Mouse (Mus musculus) liver, embryonic 12.5 days (tissue): ENCODE results near the gene Dgke. TPM values are rescaled to one million over a fixed set of nuclear protein-coding genes. Genes with fewer than 3 reads are reported as not detected.
"Not testable (repeated sequence)": the region's sequence is repeated elsewhere in the genome, so short reads cannot be mapped to it uniquely, and the experiment has no call there.

Experiments used
- ATAC-seq: fragments of 200-750 bp; cut with Nextera tagmentation; 2 replicates; pipeline ENCODE4 v1.8.0; 2017; ENCODE audit warnings: moderate number of reproducible peaks, mild to moderate bottlenecking, moderate library complexity
- H3K27ac ChIP-seq: fragments of 300-500 bp; sonication (generic); 2 replicates; pipeline ENCODE4 v1.5.1; 2016; ENCODE audit warnings: mild to moderate bottlenecking
- H3K27me3 ChIP-seq: fragments of 300-500 bp; sonication (generic); replicated peaks from 2 replicates; pipeline ENCODE4 v1.6.1; 2016; ENCODE audit warnings: mild to moderate bottlenecking, moderate library complexity
- H3K36me3 ChIP-seq: fragments of 300-500 bp; sonication (generic); 2 replicates; pipeline ENCODE4 v1.6.1; 2016; ENCODE audit warnings: mild to moderate bottlenecking, moderate library complexity
- H3K4me1 ChIP-seq: fragments of 300-500 bp; sonication (generic); 2 replicates; pipeline ENCODE4 v1.6.1; 2016
- H3K4me2 ChIP-seq: fragments of 300-500 bp; sonication (generic); 2 replicates; pipeline ENCODE4 v1.6.1; 2016; ENCODE audit warnings: mild to moderate bottlenecking, moderate library complexity
- H3K4me3 ChIP-seq: fragments of 300-500 bp; sonication (generic); 2 replicates; pipeline ENCODE4 v1.5.1; 2016; ENCODE audit warnings: mild to moderate bottlenecking, moderate library complexity
- H3K9ac ChIP-seq: fragments of 300-500 bp; sonication (generic); 2 replicates; pipeline ENCODE4 v1.6.1; 2016; ENCODE audit warnings: mild to moderate bottlenecking, moderate library complexity
- H3K9me3 ChIP-seq: fragments of 300-500 bp; sonication (generic); replicated peaks from 2 replicates; pipeline ENCODE4 v1.6.1; 2016; ENCODE audit warnings: mild to moderate bottlenecking, moderate library complexity
- WGBS: fragments of 180-500 bp; shearing (Covaris S2); methylation state at CpG from one replicate; pipeline ENCODE4 v1.1.7; 2016; ENCODE audit not compliant: insufficient replicate concordance; 5-methylcytosine and 5-hydroxymethylcytosine counted together
- polyA plus RNA-seq: library from polyadenylated mRNA; unstranded; fragments of >200 nt; fragmentation: Nextera tagmentation; extraction: Ambion mirVana; gene quantifications from 2 replicates; pipeline ENCODE4 v1.2.1, GENCODE M21; 2016

Gene Dgke
- polyA plus RNA-seq, 1 experiment from 2014 or later: 1.6 TPM

- ATAC-seq, H3K36me3 ChIP-seq, H3K9ac ChIP-seq, H3K4me2 ChIP-seq, H3K27me3 ChIP-seq, H3K9me3 ChIP-seq, H3K4me1 ChIP-seq, H3K4me3 ChIP-seq, H3K27ac ChIP-seq: not testable (repeated sequence)
- WGBS: 77% methylated on average over 6 of the region's 7 CpGs
Measured at GRCm38 (mm10) chr11:89090359-89090758, 23.7 kb upstream of the Dgke start.

GRCm38 (mm10) chr11:89088754-89089153 is 22.1 kb upstream of the Dgke start:
- WGBS: 76% methylated on average over 4 of the region's 4 CpGs
- H3K9ac ChIP-seq: no peak overlapping the region
- H3K4me1 ChIP-seq: no peaks in the 10 kb centered on the region
- H3K27me3 ChIP-seq: no peaks in the 10 kb centered on the region
- ATAC-seq: no peak
- H3K4me2 ChIP-seq: no peak overlapping the region
- no peak overlapping the region for H3K27ac ChIP-seq
- H3K36me3 ChIP-seq: no peaks in the 10 kb centered on the region
- H3K4me3 ChIP-seq: no peak overlapping the region
- H3K9me3 ChIP-seq: no peaks in the 10 kb centered on the region

DNA sequence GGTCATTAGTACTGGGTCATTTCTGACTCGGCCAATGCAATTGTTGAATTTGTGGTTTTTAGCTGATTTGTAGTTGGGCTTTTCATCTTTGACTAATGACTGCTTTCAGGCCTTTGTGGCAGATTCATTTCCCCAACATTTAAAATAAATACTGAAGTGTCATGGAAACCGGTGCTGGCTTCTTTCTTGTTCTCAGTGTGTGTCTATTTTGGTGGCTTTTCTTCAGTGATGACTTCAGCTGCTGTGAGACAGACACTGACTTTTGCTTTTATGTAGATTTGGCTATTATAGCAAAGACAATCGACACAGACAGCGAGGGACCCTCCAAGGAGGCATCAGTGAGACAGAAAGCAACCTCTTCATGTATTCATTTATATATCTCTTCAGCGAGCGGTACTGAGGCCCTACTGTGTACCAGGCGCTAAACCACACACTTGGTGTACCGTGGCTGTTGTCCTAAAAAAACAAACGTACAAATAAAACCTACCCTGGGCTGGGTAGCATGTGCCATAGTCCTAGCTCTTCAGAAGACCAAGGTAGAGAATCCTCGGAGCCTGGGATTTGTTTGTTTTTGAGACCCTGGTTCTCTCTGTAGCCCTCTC is 19.7 kb upstream of the Dgke start:
- no peaks in the 10 kb centered on the region for H3K4me1 ChIP-seq
- no peaks in the 10 kb centered on the region for H3K27me3 ChIP-seq
- H3K4me3 ChIP-seq: no peak overlapping the region
- H3K36me3 ChIP-seq: no peaks in the 10 kb centered on the region
- no peaks in the 10 kb centered on the region for H3K9me3 ChIP-seq
- ATAC-seq: no peak
- no peak overlapping the region for H3K4me2 ChIP-seq
- H3K27ac ChIP-seq: no peak overlapping the region
- WGBS: 65% methylated on average over 10 of the region's 10 CpGs
- no peak overlapping the region for H3K9ac ChIP-seq

GRCm38 (mm10) chr11:89084601-89085000 is 18.0 kb upstream of the Dgke start:
- H3K9ac ChIP-seq: no peak overlapping the region
- no peaks in the 10 kb centered on the region for H3K27me3 ChIP-seq
- WGBS: 25% methylated on average over 7 of the region's 7 CpGs
- H3K4me3 ChIP-seq: no peak overlapping the region
- H3K27ac ChIP-seq: no peak overlapping the region
- H3K4me1 ChIP-seq: peaks cover 1% of the 10 kb centered on the region
- H3K36me3 ChIP-seq: no peaks in the 10 kb centered on the region
- no peak for ATAC-seq
- H3K4me2 ChIP-seq: no peak overlapping the region
- no peaks in the 10 kb centered on the region for H3K9me3 ChIP-seq

DNA sequence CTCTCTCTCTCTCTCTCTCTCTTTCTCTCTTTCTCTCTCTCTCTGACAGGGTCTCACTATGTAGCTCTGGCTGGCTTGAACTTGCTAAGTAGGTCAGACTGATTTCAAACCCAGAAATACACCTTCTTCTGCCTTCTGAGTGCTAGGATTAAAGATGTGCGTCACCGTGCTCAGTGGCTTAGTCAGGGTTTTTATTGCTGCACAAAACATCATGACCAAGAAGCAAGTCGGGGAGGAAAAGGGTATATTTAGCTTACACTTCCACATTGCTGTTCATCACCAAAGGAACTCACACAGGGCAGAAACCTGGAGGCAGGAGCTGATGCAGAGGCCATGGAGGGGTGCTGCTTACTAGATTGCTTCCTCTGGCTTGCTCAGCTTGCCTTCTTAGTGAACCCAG is 16.0 kb upstream of the Dgke start:
- H3K4me1 ChIP-seq, H3K36me3 ChIP-seq, H3K27ac ChIP-seq, H3K9me3 ChIP-seq, H3K9ac ChIP-seq, H3K4me2 ChIP-seq, H3K27me3 ChIP-seq, H3K4me3 ChIP-seq, ATAC-seq: not testable (repeated sequence)
- WGBS: 77% methylated on average over 3 of the region's 3 CpGs

- H3K27me3 ChIP-seq, H3K27ac ChIP-seq, H3K4me3 ChIP-seq, H3K9me3 ChIP-seq, H3K4me2 ChIP-seq, ATAC-seq, H3K9ac ChIP-seq, H3K4me1 ChIP-seq, H3K36me3 ChIP-seq: not testable (repeated sequence)
- 63% methylated on average over 5 of the region's 5 CpGs for WGBS
Measured at GRCm38 (mm10) chr11:89081906-89082305, 15.3 kb upstream of the Dgke start.

- Histone ChIP-seq H3K4me1 (peaks cover 10% of the 10 kb centered on the region), H3K36me3 (no peaks in the 10 kb centered on the region), H3K4me3 (no peak overlapping the region), H3K9me3 (no peaks in the 10 kb centered on the region), H3K27ac (no peak overlapping the region), H3K4me2 (no peak overlapping the region), H3K9ac (no peak overlapping the region), H3K27me3 (0 out of 2 replicates have a peak, but pooled peaks cover 5% of the 10 kb centered on the region)
- ATAC-seq: no peak
- WGBS: 27% methylated on average over 16 of the region's 16 CpGs
Measured at GRCm38 (mm10) chr11:89078996-89079680, 12.5 kb upstream of the Dgke start.

GRCm38 (mm10) chr11:89078305-89078704 is 11.7 kb upstream of the Dgke start:
- ATAC-seq: no peak
- Histone ChIP-seq H3K4me1 (peaks cover 10% of the 10 kb centered on the region), H3K9me3 (no peaks in the 10 kb centered on the region), H3K27me3 (0 out of 2 replicates have a peak, but pooled peaks cover 5% of the 10 kb centered on the region), H3K9ac (no peak overlapping the region), H3K36me3 (no peaks in the 10 kb centered on the region), H3K4me2 (no peak overlapping the region), H3K4me3 (no peak overlapping the region), H3K27ac (no peak overlapping the region)
- 80% methylated on average over 3 of the region's 3 CpGs for WGBS

DNA sequence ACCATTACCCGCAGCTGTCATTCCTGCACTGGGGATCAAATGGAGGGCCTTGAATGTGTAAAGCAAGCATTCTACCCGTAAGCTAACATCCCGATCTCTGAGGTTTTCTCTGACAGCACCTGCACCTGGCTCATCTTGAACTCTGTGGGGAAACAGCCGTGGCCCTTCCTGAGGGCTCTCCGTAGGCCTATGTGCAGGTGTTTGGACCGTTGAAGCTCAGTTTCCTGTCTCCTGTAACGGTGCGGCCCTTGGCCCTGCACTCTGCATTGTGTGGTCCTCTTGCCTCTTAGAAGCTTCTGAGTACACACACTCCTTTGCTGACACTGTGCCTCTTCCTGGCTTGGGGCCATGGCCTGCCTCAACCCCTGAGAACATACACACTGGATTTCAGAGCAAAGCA is 11.0 kb upstream of the Dgke start:
- WGBS: 69% methylated on average over 8 of the region's 8 CpGs
- H3K9me3 ChIP-seq: no peaks in the 10 kb centered on the region
- H3K4me3 ChIP-seq: no peak overlapping the region
- H3K27me3 ChIP-seq: 0 out of 2 replicates have a peak, but pooled peaks cover 5% of the 10 kb centered on the region
- no peak overlapping the region for H3K4me2 ChIP-seq
- no peak for ATAC-seq
- peaks cover 10% of the 10 kb centered on the region for H3K4me1 ChIP-seq
- no peak overlapping the region for H3K9ac ChIP-seq
- no peak overlapping the region for H3K27ac ChIP-seq
- no peaks in the 10 kb centered on the region for H3K36me3 ChIP-seq

DNA sequence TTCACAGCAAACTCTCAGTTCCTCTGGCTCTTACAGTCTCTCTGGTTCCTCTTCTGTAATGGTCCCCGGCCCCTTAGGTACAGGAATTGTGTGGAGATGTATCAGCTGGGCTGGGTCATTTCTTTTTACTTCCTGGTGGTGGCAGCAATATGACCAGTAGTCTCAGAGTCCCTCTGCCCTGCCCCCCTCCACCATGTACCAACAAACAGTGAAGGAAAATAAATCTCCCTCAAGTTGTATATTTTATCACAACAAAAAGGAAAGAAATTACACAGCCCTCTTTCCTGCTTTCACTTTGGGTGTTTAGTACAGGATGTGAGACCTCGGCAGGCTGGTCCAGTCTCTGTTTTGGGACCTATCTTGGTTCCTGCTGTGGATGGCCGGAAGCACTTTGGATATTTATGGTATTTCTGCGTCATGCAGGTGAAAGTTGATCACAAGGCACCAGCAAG is 9.7 kb upstream of the Dgke start:
- H3K9ac ChIP-seq: no peak overlapping the region
- no peaks in the 10 kb centered on the region for H3K36me3 ChIP-seq
- no peak overlapping the region for H3K27ac ChIP-seq
- H3K27me3 ChIP-seq: 0 out of 2 replicates have a peak, but pooled peaks cover 5% of the 10 kb centered on the region
- H3K4me3 ChIP-seq: no peak overlapping the region
- no peak for ATAC-seq
- peaks cover 10% of the 10 kb centered on the region for H3K4me1 ChIP-seq
- no peak overlapping the region for H3K4me2 ChIP-seq
- H3K9me3 ChIP-seq: no peaks in the 10 kb centered on the region
- WGBS: 56% methylated on average over 4 of the region's 4 CpGs

DNA sequence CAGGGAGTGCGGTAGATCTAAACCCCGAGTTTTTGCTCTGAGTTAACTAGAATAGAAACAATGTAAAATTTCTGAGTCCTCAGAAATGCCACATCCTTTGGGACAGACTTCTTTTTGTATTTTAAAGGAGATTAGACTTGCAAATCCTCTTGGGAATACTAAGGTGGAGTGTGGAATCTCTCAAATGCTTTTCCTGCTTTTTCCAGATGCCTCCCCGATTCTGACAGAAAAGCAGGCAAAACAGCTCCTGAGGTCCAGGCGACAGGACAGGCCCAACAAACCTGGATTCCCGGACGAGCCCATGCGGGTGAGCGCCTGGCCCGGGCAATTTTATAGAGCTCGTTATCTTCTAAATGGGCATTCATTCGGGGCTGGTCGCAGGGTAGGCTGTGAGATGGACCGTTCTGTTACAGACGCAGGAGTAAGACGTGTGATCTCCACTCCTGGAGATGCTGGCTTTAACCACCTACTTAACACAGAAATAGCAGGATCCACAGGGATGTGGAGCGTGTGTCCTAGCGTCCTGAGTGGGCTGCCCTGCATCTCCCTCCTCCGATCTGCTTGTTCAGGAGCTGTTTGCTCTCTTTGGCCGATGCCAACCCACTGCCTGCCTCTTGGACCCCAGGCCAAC is 8.2 kb upstream of the Dgke start:
- Histone ChIP-seq H3K4me2 (no peak overlapping the region), H3K4me1 (peaks cover 10% of the 10 kb centered on the region), H3K9me3 (no peaks in the 10 kb centered on the region), H3K9ac (no peak overlapping the region), H3K4me3 (no peak overlapping the region), H3K27ac (no peak overlapping the region), H3K27me3 (0 out of 2 replicates have a peak, but pooled peaks cover 5% of the 10 kb centered on the region), H3K36me3 (no peaks in the 10 kb centered on the region)
- no peak for ATAC-seq
- WGBS: 69% methylated on average over 19 of the region's 19 CpGs

DNA sequence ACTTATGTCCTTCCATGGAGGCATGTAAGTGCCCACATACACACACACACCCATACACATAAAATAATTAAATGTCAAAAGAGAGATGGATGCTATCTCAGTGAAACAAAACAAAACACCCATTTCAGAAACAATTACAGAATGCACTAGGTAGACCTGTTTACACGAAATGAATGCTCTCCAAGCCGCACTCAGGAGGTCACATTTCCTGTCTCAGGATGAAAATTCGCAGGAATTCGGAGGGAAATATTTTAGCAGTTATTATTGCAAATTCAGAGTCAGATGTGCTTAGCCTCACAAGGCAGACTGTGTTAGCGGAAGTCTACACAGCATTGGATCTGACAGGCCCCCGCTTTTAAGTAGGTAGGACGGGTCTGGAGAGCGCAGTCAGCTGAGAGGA is 6.9 kb upstream of the Dgke start, which contains the start of gene Gm525:
Gm525 (plus strand) TSS at position 301 of the 400 bp plus-strand sequence.
- H3K9ac ChIP-seq: no peak within 1 kb of the TSS
- H3K27ac ChIP-seq: no peak within 1 kb of the TSS
- 74% methylated on average over 8 of the region's 8 CpGs for WGBS
- ATAC-seq: no peak
- no peaks in the 10 kb centered on the region for H3K4me1 ChIP-seq
- no peak within 1 kb of the TSS for H3K4me2 ChIP-seq
- no peak within 1 kb of the TSS for H3K4me3 ChIP-seq
- H3K27me3 ChIP-seq: 0 out of 2 replicates have a peak, but pooled peaks cover 5% of the 10 kb centered on the region
- no peaks in the 10 kb centered on the region for H3K36me3 ChIP-seq
- no peaks in the 10 kb centered on the region for H3K9me3 ChIP-seq
